Mouse (Mus musculus): ENCODE results near the gene AV320801.
"Not testable (repeated sequence)": the region's sequence is repeated elsewhere in the genome, so short reads cannot be mapped to it uniquely, and the experiment has no call there.

The AV320801 gene

DNA sequence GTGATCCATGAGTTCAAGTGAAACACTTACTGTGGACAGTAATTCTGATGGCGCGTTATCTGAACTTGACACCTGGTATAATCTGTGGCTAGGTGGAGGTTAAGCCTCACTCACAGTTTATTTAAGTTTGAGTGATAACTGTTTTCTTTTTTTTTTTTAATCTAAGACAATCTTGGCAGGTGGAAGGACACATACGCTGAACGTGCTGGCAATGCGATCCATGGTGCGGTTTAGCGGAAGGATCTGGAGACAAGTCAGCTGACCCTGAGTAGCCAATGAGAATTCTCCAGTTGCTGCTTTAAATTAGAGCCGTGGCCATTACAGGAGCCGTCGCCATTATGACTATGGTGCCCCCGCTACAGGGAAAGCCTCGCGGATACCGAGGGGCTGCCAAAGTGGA, at the start of gene AV320801:
Gene AV320801 (plus strand): TSS at position 301 of the 400 bp plus-strand sequence.
- DNase-seq, result not testable (repeated sequence)

DNA sequence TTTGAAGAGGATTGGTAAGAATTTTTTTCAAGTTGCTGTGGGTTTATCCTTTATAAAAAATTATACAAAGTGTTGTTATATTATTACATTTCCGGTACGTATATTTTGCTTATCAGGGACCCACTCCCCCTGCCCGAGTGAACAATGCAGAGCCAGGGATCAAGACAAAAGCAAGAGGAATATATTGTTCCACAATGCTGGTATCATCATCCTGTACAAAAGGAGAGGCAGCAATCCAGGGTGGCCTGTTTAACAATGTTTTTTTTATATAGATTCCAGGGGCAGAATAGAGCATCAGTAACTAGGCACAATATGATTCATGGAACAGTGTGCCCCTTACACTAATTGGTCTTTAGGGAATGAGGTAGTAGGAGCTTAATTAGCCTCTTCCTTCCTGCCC, 30.2 kb upstream of the AV320801 start:
- DNase-seq, result not testable (repeated sequence)

DNA sequence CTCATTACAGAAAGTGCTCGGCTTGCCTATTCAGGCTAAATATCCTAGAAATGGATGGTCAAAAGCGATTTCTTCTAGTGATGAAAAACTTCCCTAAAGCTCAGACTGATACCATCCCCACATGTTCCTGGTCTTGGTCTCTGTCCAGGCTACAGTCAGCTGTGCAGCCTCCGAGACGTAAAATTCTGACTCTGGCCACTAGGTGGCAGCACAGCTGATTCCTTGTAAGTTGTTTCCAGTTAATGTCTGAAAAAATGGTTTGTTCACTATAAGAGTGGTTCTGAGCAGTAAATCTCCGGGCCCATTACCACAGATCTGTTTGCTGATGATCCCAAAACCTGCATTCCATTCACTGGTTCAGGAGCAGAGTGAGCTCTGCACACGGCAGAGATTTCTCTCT, 12.5 kb upstream of the AV320801 start:
- not testable (repeated sequence) for DNase-seq

DNA sequence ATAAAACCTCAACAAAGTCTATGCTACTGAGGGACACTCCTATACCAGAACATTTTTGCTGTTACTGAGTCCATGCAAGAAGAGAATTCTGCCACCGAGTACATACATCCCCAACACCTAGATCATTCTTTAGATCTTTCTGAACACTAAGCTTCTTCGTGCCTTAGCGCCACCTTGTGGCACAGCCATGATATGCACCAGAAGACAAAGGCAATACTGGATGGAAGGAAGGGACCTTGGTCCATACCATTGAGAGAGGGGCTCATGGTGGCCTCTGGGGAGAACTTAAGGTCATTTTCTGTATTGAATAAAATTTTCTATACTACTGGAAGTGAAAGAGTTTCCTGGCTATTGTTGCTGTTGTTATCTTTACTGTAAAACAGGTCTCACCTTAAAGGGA, 11.2 kb upstream of the AV320801 start:
- DNase-seq, result not testable (repeated sequence)

Measured in cerebellum, postnatal 36 days (tissue).